Mouse (Mus musculus): ENCODE measurements at regions not wholly inside any gene's neighbourhood (a gene's known extent, or its start where the extent isn't known, plus 50 kb on each side); places are given as distances from the start of the nearest gene placed in this dataset.

DNA sequence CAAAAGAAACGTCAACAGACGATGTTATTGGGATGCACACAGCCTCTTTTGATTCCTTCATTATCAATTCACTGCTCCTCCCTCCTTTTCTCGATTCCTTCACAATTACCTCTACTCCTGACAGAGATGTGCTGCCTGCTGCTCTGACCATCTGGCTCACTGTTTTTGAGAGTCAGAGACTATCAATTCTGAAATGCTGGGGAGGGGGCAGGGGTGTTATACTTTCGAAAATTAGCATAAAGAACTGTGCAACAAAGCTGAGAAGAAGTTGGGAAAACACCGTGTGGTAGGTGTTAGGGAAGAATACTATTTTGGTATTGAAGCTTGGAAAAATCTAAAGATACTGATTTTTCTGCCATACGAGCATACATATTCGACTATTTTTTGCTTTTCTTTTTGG is 96.4 kb downstream of the Nedd1 start:
- no peak for DNase-seq (ENCODE audit: low spot score in 2 of 2)

DNA sequence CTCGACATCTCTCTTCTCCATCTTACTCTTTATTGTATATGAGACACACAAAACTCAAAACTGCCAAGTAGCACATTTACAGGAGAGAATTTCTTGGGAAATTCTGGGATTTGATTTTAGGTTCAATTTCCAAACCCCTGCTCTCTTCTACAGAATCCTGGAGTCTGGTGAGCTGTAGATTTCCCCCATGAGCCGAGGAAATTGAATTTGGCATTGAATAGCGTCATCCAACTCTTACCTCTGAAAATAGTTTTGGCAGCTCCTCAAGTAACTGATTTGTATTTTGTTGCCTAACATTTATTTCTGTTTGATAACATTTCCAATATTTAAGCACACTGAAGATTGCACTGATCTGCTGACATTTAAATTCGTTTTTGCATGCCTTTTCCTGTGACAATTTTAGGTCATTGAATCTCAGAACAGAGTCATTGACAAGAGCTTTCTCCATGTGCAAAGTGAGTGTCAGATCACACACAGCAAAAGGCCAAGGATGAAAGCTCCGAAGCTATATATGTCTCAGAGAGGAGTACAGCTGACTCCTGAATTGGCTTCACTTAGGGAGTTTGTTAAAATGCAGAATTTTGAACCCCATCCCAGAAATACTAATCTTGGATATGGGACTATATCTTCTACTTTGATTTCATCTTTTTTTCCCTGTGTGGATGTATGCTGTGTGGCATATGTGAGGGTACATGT is 106.4 kb downstream of the Nedd1 start:
- DNase-seq (ENCODE audit: low spot score in 2 of 2), result no peak

DNA sequence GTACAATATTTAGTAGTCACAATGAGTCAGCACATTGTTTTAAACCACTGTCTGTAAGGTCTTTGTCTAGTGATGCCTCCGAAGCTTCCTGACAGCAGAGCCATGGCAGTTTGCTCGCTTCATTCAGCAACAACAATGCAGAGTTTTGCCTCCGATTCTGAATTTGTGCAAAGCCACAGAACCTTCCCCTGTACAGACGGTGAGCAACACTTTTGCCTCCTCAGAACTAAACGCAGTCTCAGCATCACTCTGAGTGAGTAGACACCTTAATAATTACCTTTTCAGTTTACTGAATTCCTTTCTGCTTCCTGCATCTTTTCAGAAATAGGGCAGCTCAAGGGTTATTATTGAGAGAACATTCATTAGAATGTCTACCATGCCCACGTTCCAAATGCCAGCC is 107.9 kb downstream of the Nedd1 start:
- DNase-seq (ENCODE audit: low spot score in 2 of 2), result no peak

DNA sequence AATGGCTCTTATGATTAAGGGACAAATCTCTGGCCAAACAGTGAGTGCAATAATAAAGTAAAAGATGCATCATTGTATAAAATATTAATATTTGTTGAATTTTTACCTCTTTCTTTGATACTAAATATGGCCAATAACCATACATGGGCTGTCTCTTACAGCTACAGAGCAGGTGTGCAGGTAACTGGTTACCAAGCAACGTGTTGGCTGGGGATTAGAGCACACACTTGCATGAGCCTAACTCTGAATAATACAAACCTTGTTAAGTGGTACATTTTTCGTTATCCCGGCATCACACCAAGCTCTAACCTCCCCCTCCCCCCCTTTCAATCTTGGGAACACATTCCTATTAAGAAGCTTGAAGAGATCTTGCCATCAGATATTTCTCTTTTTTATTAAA is 111.2 kb downstream of the Nedd1 start:
- no peak for DNase-seq (ENCODE audit: low spot score in 2 of 2)

DNA sequence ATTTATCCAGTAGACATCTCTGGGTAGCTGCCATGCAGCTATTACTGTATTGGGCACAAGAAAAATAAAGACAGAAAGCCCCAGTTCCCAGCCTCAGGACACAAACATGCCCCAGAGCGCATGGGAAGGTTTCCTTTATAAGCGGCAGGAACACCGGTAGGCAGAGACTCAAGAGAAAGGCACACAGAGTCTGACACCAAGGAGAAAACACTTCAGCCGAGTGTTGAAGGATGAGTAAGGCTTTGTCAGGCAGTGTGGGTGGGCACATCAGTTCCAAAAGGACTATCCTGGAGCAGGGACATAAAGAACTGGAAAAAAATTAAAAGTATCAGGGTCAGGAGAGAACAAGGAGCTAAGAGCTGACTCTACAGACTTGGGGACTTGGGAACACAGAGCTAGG is 115.5 kb downstream of the Nedd1 start:
- no peak for DNase-seq (ENCODE audit: low spot score in 2 of 2)

DNA sequence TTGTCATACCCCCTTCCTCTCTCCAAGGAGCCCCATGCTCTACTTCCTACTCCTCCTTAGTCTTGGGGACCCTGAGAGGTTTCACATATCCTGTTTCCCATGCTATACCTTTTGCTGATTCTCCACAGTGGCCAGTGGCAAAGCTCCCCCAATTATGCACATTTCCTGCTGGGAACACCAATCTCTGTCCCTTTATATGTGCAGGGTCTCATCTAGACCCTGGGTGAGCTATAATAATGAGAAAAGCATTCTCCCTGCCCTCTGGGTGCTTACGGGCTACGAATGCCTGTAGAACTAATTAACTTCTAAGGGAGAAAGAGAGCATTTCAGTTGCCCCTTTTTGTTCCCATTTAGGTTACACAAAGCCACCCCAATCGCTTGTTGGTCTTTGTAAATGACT is 116.6 kb downstream of the Nedd1 start:
- no peak for DNase-seq (ENCODE audit: low spot score in 2 of 2)

DNA sequence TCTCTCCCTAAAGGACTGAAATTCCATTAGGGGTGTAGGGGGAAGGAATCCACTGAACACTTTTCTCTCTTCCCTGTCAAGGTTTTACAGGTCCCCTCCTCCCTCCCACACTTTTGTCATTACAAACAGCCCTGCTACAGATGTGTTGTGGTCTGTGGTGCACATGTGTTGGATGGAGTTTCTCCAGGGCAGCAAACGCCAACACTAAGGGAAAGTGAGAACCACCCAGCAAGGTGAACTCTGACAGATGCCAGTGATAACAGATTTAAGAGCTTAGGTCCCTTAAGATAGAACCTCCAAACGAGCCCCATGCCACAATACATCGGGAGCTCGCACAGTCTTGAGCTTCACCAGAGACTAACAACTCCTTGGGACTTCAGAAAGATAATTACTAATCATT is 122.1 kb downstream of the Nedd1 start:
- no peak for DNase-seq (ENCODE audit: low spot score in 2 of 2)

DNA sequence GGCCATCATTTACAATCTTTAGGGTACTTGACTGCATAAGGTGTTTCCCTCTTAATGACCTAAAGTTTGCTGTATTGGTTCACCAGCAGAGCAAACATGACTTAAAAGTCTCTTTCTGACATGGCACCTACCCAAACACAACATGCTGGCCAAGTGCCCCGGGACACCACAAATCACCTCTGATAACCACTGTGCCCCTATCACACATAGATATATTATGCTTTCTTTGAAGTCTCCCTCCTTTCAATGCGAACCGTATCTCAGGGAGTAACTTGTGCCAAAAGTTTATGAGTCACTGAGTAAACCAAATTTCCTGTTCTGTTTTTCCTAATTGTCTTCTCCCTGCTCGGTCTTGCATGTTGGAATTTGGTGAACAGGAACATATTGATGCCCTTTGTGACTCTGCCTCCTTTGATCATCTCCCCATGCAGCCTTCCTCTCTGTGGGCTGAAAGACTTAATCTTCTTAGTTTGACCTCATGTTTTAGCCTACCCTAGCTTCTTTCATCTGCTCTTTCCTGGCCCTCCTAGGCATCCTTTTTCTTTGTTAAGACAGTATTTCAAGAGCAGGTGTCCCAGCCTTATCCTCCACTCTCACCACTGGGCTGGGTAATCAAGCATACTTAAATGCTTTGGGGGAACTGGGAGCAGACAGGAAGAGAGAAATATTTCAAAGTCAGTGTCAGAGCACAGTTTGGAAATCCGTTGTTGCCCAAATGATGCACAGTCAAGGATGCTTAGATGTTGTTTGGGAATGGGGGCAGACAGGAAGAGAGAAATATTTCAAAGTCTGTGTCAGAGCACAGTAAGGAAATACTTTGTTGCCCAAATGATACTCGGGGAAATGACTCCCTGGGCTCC is 126.5 kb downstream of the Nedd1 start:
- DNase-seq (ENCODE audit: low spot score in 2 of 2), result no peak

DNA sequence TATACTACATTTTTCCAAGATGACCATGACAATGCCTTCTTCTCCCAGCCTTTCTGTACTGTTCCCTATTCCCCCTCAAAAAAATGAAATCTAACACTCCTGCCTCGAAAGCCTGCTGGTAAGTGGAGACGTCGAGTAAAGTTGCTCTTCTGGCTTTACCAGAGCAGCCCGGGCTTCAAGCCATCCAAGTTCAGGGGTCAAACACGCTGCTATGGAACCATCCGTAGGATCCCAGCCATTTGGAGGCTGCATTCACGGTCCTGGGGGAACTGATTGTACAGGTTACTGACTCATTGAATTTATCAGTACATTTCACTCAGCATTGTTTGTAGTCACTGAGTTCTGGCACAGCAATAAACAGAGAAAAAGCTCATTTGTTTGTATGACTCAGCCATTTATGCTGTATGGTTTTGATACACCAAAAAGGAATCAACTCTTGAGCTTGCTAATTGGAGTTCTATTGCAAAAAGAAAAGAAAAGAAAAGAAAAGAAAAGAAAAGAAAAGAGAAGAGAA is 128.2 kb downstream of the Nedd1 start:
- no peak for DNase-seq (ENCODE audit: low spot score in 2 of 2)

DNA sequence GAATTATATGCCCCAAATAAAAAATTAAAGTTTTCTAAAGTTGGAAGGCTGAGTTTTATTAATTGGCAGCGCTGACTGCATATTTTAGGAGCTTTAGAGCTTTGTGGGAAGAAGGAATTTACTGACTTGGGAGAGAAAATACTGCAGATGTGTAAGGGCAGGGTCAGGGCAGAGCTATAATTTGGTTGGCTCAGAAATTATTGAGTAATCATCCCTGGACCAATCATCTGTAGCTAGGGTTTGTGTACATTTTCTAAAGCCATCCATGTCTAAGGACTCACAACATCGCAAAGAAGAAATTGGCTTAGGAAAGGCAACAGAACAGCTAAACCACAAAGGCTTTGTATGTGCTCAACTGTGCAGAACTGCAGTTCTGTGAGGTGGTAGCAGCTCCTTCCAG is 143.3 kb downstream of the Nedd1 start:
- no peak for DNase-seq (ENCODE audit: low spot score in 2 of 2)

DNA sequence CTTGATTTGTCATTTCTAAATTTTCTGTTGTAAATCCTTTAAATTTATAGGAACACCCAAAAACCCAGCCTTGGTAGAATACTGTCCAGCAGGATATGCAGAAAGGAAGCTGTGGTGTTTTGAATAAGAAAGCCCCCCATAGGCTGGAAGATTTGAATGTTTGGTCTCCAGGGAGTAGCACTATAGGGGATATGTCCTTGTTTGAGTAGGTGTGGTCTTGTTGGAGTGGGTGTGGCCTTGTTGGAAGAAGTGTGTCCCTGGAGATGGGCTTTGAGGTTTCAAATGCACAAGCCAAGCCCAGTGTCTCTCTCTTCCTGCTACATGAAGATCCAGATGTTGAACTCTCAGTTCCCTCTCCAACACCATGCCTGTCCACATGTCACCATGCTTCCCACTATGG is 151.7 kb downstream of the Nedd1 start:
- no peak for DNase-seq (ENCODE audit: low spot score in 2 of 2)

DNA sequence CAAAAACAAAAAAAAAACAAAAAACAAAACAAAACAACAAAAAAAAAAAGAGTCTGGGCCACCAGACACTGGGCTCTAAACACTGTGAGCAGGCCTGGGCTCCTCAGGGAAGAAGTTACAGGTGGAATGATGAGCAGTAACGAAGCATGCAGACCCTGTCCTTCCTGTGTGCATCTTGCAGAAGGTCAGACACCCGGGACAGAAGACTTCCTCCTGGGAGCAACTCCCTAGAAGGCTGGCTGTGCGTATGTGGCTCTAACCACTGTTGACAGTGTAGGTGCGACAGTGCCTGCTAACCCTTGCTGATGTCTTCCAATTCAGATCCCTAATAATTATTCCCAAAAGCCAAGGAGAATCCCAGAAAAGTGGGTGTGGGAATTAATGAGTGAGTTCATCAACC is 164.8 kb downstream of the Nedd1 start:
- no peak for DNase-seq (ENCODE audit: low spot score in 2 of 2)

DNA sequence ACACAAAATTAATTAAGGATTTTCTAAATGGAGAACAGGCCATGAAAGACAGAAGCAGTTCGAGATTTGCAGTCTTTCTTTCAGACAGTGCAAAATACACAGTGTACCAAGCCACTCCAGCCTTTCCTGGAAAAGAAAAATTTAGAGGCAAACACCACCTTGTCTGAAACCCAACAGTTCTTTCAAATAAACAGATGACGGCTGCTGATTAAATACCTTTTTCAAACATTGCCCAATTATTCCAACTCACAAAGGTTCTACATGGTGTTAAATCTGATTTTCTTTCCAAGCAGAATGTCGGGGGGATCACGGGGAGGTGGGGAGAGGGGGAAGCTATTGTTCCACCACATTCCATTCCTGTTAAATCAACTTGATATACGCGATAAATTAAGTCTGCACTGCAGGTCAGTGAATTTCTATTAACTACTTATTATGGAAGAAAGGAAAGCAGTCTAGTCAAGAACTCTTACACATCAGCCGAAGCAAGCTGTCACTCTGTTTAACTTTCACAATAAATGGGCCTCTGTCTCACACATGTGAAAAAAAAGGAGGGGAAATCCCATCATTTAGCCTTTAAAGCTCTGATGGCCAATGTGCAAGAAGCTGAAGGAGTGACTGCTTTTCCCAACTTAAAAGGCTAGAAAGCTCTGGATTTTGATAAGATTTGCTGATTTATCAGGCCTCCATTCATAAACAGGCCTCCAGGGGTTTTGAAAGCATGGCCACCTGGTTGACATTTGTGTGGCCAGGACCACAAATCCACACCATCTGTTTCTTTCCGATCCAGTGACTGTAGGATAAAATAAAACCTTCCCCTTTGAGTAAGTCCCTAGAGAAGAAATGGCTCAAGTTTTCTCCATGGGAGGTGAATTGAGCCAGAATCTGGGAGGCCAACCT is 165.4 kb downstream of the Nedd1 start:
- DNase-seq (ENCODE audit: low spot score in 2 of 2), result no peak

DNA sequence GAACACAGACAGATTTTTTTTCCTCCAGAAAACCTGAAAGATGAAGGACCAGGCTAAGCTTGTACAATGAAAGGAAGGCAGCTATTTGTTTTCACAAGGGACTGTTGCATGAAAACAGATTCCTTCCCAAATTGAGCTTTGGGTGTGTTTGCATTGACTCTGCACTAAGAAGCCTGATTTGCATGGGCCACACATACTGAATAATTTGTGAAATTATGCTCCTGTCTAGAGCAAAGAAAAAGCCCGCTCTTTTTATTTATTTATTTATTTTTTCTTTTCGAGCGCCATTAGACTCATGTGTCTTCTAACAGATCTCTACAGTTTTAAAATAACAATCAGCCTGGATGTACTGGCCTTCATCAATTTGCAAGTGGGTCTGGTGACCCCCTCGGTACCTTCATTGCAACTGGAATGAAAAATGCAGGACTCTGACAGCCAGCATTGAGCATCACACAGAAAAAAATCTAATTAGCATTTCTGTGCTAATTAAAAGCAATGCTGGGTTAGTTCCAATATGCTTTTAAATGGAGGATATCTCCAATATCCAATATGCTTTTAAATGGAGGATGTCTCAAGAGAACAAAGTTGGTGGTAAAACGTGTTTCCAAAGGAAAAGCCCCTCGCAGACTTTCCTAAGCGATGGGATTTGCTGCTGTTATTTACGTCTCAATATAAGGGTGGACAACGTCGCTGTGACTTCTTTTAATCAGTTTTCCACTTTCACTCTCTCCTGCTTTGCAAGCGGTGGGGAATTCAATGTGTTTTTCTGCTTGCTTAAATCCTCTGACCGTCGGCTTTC is 166.3 kb downstream of the Nedd1 start:
- peak; percentile 6 to 14 for DNase-seq (ENCODE audit: low spot score in 2 of 2)

DNA sequence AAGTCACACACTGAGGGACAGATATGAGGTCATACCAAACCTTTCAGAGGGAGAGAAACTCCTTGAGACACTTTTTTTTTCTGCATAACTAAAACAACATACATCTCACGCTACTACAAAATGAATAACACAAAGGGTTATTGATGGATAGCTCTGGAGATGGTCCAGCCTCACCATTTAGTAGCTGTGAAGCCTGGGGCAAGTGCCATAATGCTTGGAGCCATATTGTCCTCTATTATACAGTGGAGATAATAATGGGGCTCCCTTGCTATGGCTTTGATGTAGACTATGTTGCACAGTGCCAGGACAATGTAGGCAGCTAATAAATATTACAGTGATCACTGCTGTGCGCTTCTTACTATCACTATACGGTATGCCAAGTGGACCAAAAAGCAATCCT is 168.3 kb downstream of the Nedd1 start:
- DNase-seq (ENCODE audit: low spot score in 2 of 2), result no peak

DNA sequence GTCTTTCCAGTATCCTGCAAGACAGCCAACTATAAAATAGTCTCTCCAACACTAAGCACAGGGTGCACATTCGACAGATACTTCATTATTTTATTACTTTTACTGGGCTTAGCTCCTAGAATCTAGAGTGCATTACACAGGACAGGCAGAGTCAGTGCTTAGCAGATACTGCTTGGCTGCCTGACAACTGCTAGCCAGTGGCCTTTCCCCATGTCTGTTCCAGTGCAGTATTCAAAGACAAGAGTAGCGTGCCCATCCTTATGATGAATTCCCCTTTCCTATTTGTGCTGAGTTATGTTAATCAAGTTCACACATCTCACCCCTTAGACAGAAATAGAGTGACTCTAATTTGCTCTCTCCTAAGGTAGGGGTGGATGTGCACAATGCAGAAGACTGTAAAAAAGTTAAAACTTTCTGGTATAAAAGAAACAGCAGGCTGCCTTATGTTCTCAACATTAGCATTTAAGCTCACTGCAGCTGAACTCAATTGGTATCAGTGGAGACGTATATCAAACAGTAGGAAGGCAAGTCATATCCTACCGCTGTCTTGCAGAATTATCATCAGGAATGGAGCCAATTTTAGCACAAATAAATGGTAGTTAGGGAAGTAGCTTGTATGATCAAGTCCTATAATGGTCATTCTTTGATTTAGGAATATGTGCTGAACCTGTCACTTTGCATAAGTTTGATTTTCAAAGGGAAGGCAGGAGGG is 173.2 kb downstream of the Nedd1 start:
- no peak for DNase-seq (ENCODE audit: low spot score in 2 of 2)

DNA sequence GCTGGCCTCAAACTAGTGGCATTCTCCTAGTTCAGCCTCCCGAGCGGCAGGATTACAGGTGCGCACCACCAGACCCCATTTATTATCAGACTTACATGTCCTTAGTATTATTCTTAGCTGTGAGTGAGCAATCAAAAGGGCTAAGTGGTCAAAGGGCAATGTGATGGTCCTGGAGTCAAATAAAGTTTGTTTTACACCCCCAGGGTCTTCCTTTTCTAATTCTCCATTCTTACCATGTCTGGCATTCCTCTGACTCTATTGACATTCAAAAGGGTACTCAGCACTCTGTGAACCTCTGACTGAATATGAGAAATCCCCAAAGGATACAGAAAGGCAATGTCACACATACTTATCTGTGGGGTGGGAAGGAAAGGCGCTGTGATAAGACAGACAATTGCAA is 183.8 kb downstream of the Nedd1 start:
- DNase-seq (ENCODE audit: low spot score in 2 of 2), result no peak

DNA sequence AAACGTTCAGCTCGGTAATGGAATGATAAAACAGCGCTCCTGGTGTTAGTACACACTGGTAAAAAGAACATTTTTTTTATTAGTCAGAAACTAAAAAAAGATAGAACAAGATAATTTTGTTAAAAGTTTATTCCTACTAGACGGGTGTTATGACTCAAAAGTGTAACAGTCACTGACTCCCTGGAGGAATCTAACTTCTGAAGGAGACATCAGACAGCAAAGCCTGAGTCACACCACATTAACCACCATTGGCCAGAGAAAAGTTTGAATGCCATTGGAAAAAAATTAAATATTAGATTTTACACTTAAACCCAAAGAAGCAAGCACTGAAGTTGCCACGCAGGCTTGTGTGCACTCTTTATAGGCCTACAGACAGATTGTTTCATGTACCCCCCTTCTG is 205.3 kb downstream of the Nedd1 start:
- DNase-seq (ENCODE audit: low spot score in 2 of 2), result no peak

DNA sequence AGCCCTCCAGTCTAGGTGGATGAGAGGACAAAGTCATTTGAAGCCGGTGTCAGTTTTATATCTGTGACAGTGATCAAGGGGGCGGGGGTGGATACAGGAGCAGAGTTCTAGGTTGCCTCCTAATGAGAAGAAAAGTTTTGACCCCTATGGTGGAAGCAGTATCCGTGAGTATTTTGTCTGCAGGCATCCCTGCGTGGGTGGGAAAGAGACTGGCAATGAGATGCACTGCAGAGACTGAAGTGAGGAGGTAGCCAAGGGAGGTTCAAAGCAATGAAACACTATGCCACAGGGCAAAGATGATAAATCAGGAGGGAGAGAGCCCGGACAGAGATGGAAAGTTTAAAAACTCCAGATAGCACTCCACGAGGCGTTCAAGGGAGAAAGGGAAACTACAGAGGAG is 210.5 kb downstream of the Nedd1 start:
- no peak for DNase-seq (ENCODE audit: low spot score in 2 of 2)

DNA sequence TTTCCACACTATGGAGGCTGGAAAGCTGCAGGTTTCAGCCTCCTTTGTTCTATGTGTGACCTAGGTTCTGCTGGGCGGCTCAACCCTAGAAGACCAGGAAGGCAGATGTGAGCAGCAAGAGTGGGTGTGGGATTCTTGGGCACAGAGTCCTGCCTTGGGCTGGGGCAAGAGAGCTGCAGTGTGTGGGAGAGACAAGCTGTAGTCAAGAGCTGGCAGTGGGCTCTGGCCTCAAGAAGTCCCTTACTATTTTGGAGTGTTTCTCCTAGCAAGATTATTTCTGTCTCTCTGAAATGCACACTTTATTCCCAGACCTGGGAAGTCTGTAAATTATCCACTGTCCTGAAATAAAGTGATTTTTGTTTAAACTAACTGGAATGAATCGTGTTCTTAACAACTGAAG is 211.5 kb downstream of the Nedd1 start:
- no peak for DNase-seq (ENCODE audit: low spot score in 2 of 2)
